Mouse (Mus musculus): ENCODE measurements around the gene Negr1. TPM values are rescaled to one million over a fixed set of nuclear protein-coding genes. Genes with fewer than 3 reads are reported as not detected.

The Negr1 gene
- polyA plus RNA-seq, 1 experiment from 2014 or later: 61.9 TPM

GRCm38 (mm10) chr3:156952970-156953369 lies 391.4 kb downstream of the Negr1 start:
- Histone ChIP-seq H3K4me1 (ENCODE audit: control insufficient read depth, insufficient read depth, low read length) (no peaks in the 10 kb centered on the region), H3K36me3 (ENCODE audit: control insufficient read depth, insufficient read depth, low read length) (no peaks in the 10 kb centered on the region), H3K9ac (replicated peaks; ENCODE audit: low read length) (no peak overlapping the region), H3K9me3 (ENCODE audit: control insufficient read depth, low read length) (no peaks in the 10 kb centered on the region), H3K27ac (replicated peaks; ENCODE audit: low read depth, low read length) (no peak overlapping the region), H3K4me2 (ENCODE audit: low read length) (no peak overlapping the region), H3K27me3 (ENCODE audit: control insufficient read depth, insufficient read depth, low read length) (no peaks in the 10 kb centered on the region), H3K4me3 (replicated peaks; ENCODE audit: low read depth, low read length) (no peak overlapping the region)
- no peak for DNase-seq
- ATAC-seq (ENCODE audit: low FRiP score, low TSS enrichment): no peak
- 78% methylated on average over 6 of the region's 6 CpGs for WGBS

GRCm38 (mm10) chr3:156955094-156955493 lies 393.5 kb downstream of the Negr1 start:
- no peak for ATAC-seq (ENCODE audit: low FRiP score, low TSS enrichment)

GRCm38 (mm10) chr3:156958640-156959039 lies 397.0 kb downstream of the Negr1 start:
- no peaks in the 10 kb centered on the region for H3K36me3 ChIP-seq (ENCODE audit: control insufficient read depth, insufficient read depth, low read length)
- over 99% methylated on average over 7 of the region's 7 CpGs for WGBS
- H3K4me1 ChIP-seq (ENCODE audit: control insufficient read depth, insufficient read depth, low read length): no peaks in the 10 kb centered on the region
- no peak overlapping the region for H3K27ac ChIP-seq (replicated peaks; ENCODE audit: low read depth, low read length)
- H3K9me3 ChIP-seq (ENCODE audit: control insufficient read depth, low read length): no peaks in the 10 kb centered on the region
- no peak overlapping the region for H3K9ac ChIP-seq (replicated peaks; ENCODE audit: low read length)
- DNase-seq (no peak), ATAC-seq (ENCODE audit: low FRiP score, low TSS enrichment) (no peak)
- H3K4me2 ChIP-seq (ENCODE audit: low read length): no peak overlapping the region
- no peak overlapping the region for H3K4me3 ChIP-seq (replicated peaks; ENCODE audit: low read depth, low read length)
- no peaks in the 10 kb centered on the region for H3K27me3 ChIP-seq (ENCODE audit: control insufficient read depth, insufficient read depth, low read length)

More at GRCm38 (mm10) chr3:156955094-156955493, 393.5 kb downstream of the Negr1 start:
- no peak overlapping the region for H3K27ac ChIP-seq (replicated peaks; ENCODE audit: low read depth, low read length)
- H3K4me2 ChIP-seq (ENCODE audit: low read length): no peak overlapping the region
- H3K4me3 ChIP-seq (replicated peaks; ENCODE audit: low read depth, low read length): no peak overlapping the region
- no peak for DNase-seq
- no peaks in the 10 kb centered on the region for H3K36me3 ChIP-seq (ENCODE audit: control insufficient read depth, insufficient read depth, low read length)
- H3K9me3 ChIP-seq (ENCODE audit: control insufficient read depth, low read length): no peaks in the 10 kb centered on the region
- no peaks in the 10 kb centered on the region for H3K27me3 ChIP-seq (ENCODE audit: control insufficient read depth, insufficient read depth, low read length)
- H3K4me1 ChIP-seq (ENCODE audit: control insufficient read depth, insufficient read depth, low read length): no peaks in the 10 kb centered on the region
- WGBS: 90% methylated on average over 4 of the region's 4 CpGs
- H3K9ac ChIP-seq (replicated peaks; ENCODE audit: low read length): no peak overlapping the region

- H3K27ac ChIP-seq (replicated peaks; ENCODE audit: low read depth, low read length): no peak overlapping the region
- H3K9ac ChIP-seq (replicated peaks; ENCODE audit: low read length): no peak overlapping the region
- H3K4me3 ChIP-seq (replicated peaks; ENCODE audit: low read depth, low read length): no peak overlapping the region
- no peak overlapping the region for H3K4me2 ChIP-seq (ENCODE audit: low read length)
- H3K4me1 ChIP-seq (ENCODE audit: control insufficient read depth, insufficient read depth, low read length): no peaks in the 10 kb centered on the region
- DNase-seq (no peak), ATAC-seq (ENCODE audit: low FRiP score, low TSS enrichment) (no peak)
- 83% methylated on average over 2 of the region's 2 CpGs for WGBS
- no peaks in the 10 kb centered on the region for H3K27me3 ChIP-seq (ENCODE audit: control insufficient read depth, insufficient read depth, low read length)
- H3K9me3 ChIP-seq (ENCODE audit: control insufficient read depth, low read length): no peaks in the 10 kb centered on the region
- no peaks in the 10 kb centered on the region for H3K36me3 ChIP-seq (ENCODE audit: control insufficient read depth, insufficient read depth, low read length)
Observed at GRCm38 (mm10) chr3:156968764-156969163, 407.2 kb downstream of the Negr1 start.

GRCm38 (mm10) chr3:156971104-156971503 lies 409.5 kb downstream of the Negr1 start:
- H3K27me3 ChIP-seq (ENCODE audit: control insufficient read depth, insufficient read depth, low read length): no peaks in the 10 kb centered on the region
- 87% methylated on average over 2 of the region's 2 CpGs for WGBS
- H3K4me3 ChIP-seq (replicated peaks; ENCODE audit: low read depth, low read length): no peak overlapping the region

GRCm38 (mm10) chr3:156976816-156977215 lies 415.2 kb downstream of the Negr1 start:
- Histone ChIP-seq H3K4me2 (ENCODE audit: low read length) (no peak overlapping the region), H3K9ac (replicated peaks; ENCODE audit: low read length) (no peak overlapping the region), H3K4me3 (replicated peaks; ENCODE audit: low read depth, low read length) (no peak overlapping the region), H3K4me1 (ENCODE audit: control insufficient read depth, insufficient read depth, low read length) (no peaks in the 10 kb centered on the region), H3K36me3 (ENCODE audit: control insufficient read depth, insufficient read depth, low read length) (no peaks in the 10 kb centered on the region), H3K27ac (replicated peaks; ENCODE audit: low read depth, low read length) (no peak overlapping the region), H3K9me3 (ENCODE audit: control insufficient read depth, low read length) (no peaks in the 10 kb centered on the region), H3K27me3 (ENCODE audit: control insufficient read depth, insufficient read depth, low read length) (no peaks in the 10 kb centered on the region)
- no peak for ATAC-seq (ENCODE audit: low FRiP score, low TSS enrichment)
- DNase-seq: no peak
- WGBS: 70% methylated on average over 2 of the region's 2 CpGs

More at GRCm38 (mm10) chr3:156971104-156971503, 409.5 kb downstream of the Negr1 start:
- ATAC-seq (ENCODE audit: low FRiP score, low TSS enrichment) (no peak), DNase-seq (no peak)
- no peaks in the 10 kb centered on the region for H3K36me3 ChIP-seq (ENCODE audit: control insufficient read depth, insufficient read depth, low read length)
- no peak overlapping the region for H3K4me2 ChIP-seq (ENCODE audit: low read length)
- H3K9me3 ChIP-seq (ENCODE audit: control insufficient read depth, low read length): no peaks in the 10 kb centered on the region
- no peaks in the 10 kb centered on the region for H3K4me1 ChIP-seq (ENCODE audit: control insufficient read depth, insufficient read depth, low read length)
- no peak overlapping the region for H3K27ac ChIP-seq (replicated peaks; ENCODE audit: low read depth, low read length)
- H3K9ac ChIP-seq (replicated peaks; ENCODE audit: low read length): no peak overlapping the region

- ATAC-seq (ENCODE audit: low FRiP score, low TSS enrichment) (no peak), DNase-seq (no peak)
- Histone ChIP-seq H3K27ac (replicated peaks; ENCODE audit: low read depth, low read length) (no peak overlapping the region; the same call in 1 of the 2 replicates), H3K4me2 (ENCODE audit: low read length) (no peak overlapping the region), H3K9me3 (ENCODE audit: control insufficient read depth, low read length) (no peaks in the 10 kb centered on the region), H3K9ac (replicated peaks; ENCODE audit: low read length) (no peak overlapping the region), H3K4me1 (ENCODE audit: control insufficient read depth, insufficient read depth, low read length) (no peaks in the 10 kb centered on the region), H3K4me3 (replicated peaks; ENCODE audit: low read depth, low read length) (no peak overlapping the region), H3K36me3 (ENCODE audit: control insufficient read depth, insufficient read depth, low read length) (no peaks in the 10 kb centered on the region), H3K27me3 (ENCODE audit: control insufficient read depth, insufficient read depth, low read length) (no peaks in the 10 kb centered on the region)
- 76% methylated on average over 11 of the region's 11 CpGs for WGBS
Observed at GRCm38 (mm10) chr3:156980042-156980716, 418.6 kb downstream of the Negr1 start.

- ATAC-seq (ENCODE audit: low FRiP score, low TSS enrichment): no peak
- 40% methylated on average over 4 of the region's 4 CpGs for WGBS
- no peaks in the 10 kb centered on the region for H3K27me3 ChIP-seq (ENCODE audit: control insufficient read depth, insufficient read depth, low read length)
Observed at GRCm38 (mm10) chr3:156982102-156982501, 420.5 kb downstream of the Negr1 start.

GRCm38 (mm10) chr3:156987113-156987512 lies 425.5 kb downstream of the Negr1 start:
- 97% methylated on average over 3 of the region's 3 CpGs for WGBS
- no peak overlapping the region for H3K27ac ChIP-seq (replicated peaks; ENCODE audit: low read depth, low read length)
- H3K36me3 ChIP-seq (ENCODE audit: control insufficient read depth, insufficient read depth, low read length): no peaks in the 10 kb centered on the region
- H3K4me3 ChIP-seq (replicated peaks; ENCODE audit: low read depth, low read length): no peak overlapping the region
- H3K9me3 ChIP-seq (ENCODE audit: control insufficient read depth, low read length): no peaks in the 10 kb centered on the region
- DNase-seq (no peak), ATAC-seq (ENCODE audit: low FRiP score, low TSS enrichment) (no peak)
- H3K4me1 ChIP-seq (ENCODE audit: control insufficient read depth, insufficient read depth, low read length): no peaks in the 10 kb centered on the region
- no peak overlapping the region for H3K9ac ChIP-seq (replicated peaks; ENCODE audit: low read length)
- no peaks in the 10 kb centered on the region for H3K27me3 ChIP-seq (ENCODE audit: control insufficient read depth, insufficient read depth, low read length)
- no peak overlapping the region for H3K4me2 ChIP-seq (ENCODE audit: low read length)

More at GRCm38 (mm10) chr3:156982102-156982501, 420.5 kb downstream of the Negr1 start:
- peak; percentile 71 for DNase-seq
- no peaks in the 10 kb centered on the region for H3K36me3 ChIP-seq (ENCODE audit: control insufficient read depth, insufficient read depth, low read length)
- no peak overlapping the region for H3K27ac ChIP-seq (replicated peaks; ENCODE audit: low read depth, low read length)
- H3K4me1 ChIP-seq (ENCODE audit: control insufficient read depth, insufficient read depth, low read length): no peaks in the 10 kb centered on the region
- no peaks in the 10 kb centered on the region for H3K9me3 ChIP-seq (ENCODE audit: control insufficient read depth, low read length)
- no peak overlapping the region for H3K9ac ChIP-seq (replicated peaks; ENCODE audit: low read length)
- H3K4me2 ChIP-seq (ENCODE audit: low read length): no peak overlapping the region
- H3K4me3 ChIP-seq (replicated peaks; ENCODE audit: low read depth, low read length): no peak overlapping the region
